In genomic region chr3:41555491-41556381, GRCm38 (mm10) we compare ENCODE assay signal across 8 mouse cellular contexts. TPM values are rescaled to one million over a fixed set of nuclear protein-coding genes. Genes with fewer than 3 reads are reported as not detected.
DNase-seq lines count a peak whose midpoint lies in the region; ATAC-seq and TF ChIP-seq lines count a peak whose summit lies in the region.

Jade1 (plus strand) TSS chr3:41555731.

- H3K27ac ChIP-seq in kidney, adult 2 months (ENCODE audit: insufficient read depth, low read depth, low read length), result no peak within 1 kb of the TSS
- no peak within 1 kb of the TSS for H3K27ac ChIP-seq in hindbrain, embryonic 15.5 days (replicated peaks)
- H3K27ac ChIP-seq in midbrain, embryonic 12.5 days (replicated peaks), result no peak within 1 kb of the TSS

- no peak for TF ChIP-seq POLR2A in kidney, adult 2 months (IDR thresholded peaks at IDR 0.05; ENCODE audit: low read depth, low read length)

- no peak for ATAC-seq in hindbrain, embryonic 15.5 days (ENCODE audit: low FRiP score, low read depth)
- no peak for ATAC-seq in midbrain, embryonic 12.5 days (ENCODE audit: low FRiP score, low read depth)

- 97% methylated on average over 36 of the region's 36 CpGs for WGBS in kidney, adult 2 months
- WGBS in hindbrain, embryonic 15.5 days, result 96% methylated on average over 36 of the region's 36 CpGs
- WGBS in midbrain, embryonic 12.5 days, result 96% methylated on average over 36 of the region's 36 CpGs

- no peak within 1 kb of the TSS for H3K4me3 ChIP-seq in kidney, adult 2 months (ENCODE audit: insufficient read depth, low read depth, low read length)
- no peak within 1 kb of the TSS for H3K4me3 ChIP-seq in hindbrain, embryonic 15.5 days
- no peak within 1 kb of the TSS for H3K4me3 ChIP-seq in midbrain, embryonic 12.5 days

- no peaks in the 10 kb centered on the region for H3K9me3 ChIP-seq in hindbrain, embryonic 15.5 days
- H3K9me3 ChIP-seq in midbrain, embryonic 12.5 days, result peaks cover 2% of the 10 kb centered on the region; the same call in 1 of the 2 replicates

- no peak for TF ChIP-seq CTCF in kidney, adult 2 months (conservative IDR thresholded peaks at IDR 0.05; ENCODE audit: insufficient read depth, insufficient read length, low read depth, low read length)

- H3K4me1 ChIP-seq in kidney, adult 2 months (ENCODE audit: control insufficient read depth, insufficient read depth, low read length), result no peaks in the 10 kb centered on the region
- H3K4me1 ChIP-seq in hindbrain, embryonic 15.5 days (replicated peaks), result no peaks in the 10 kb centered on the region
- no peaks in the 10 kb centered on the region for H3K4me1 ChIP-seq in midbrain, embryonic 12.5 days

- no peak within 1 kb of the TSS for H3K9ac ChIP-seq in hindbrain, embryonic 15.5 days
- H3K9ac ChIP-seq in midbrain, embryonic 12.5 days (replicated peaks), result no peak within 1 kb of the TSS

- H3K36me3 ChIP-seq in kidney, adult 2 months (ENCODE audit: control insufficient read depth, insufficient read depth, low read length), result no peaks in the 10 kb centered on the region
- H3K36me3 ChIP-seq in hindbrain, embryonic 15.5 days, result no peaks in the 10 kb centered on the region
- no peaks in the 10 kb centered on the region for H3K36me3 ChIP-seq in midbrain, embryonic 12.5 days

- H3K27me3 ChIP-seq in kidney, adult 2 months (replicated peaks; ENCODE audit: control insufficient read depth, insufficient read depth, low read length), result no peaks in the 10 kb centered on the region
- H3K27me3 ChIP-seq in hindbrain, embryonic 15.5 days, result no peaks in the 10 kb centered on the region
- H3K27me3 ChIP-seq in midbrain, embryonic 12.5 days, result no peaks in the 10 kb centered on the region

- no peak for DNase-seq in kidney, adult 2 months
- no peak for DNase-seq in kidney, postnatal 4 days
- peak; percentile 94 for DNase-seq in ZHBTc4 (ENCODE audit: low read depth, low spot score)
- no peak for DNase-seq in gastrocnemius, adult 18-20 months (ENCODE audit: low spot score)
- DNase-seq in Muller cell, postnatal 12 days (ENCODE audit: inconsistent ontology term), result no peak
- no peak for DNase-seq in thymus, postnatal 10 days (ENCODE audit: low spot score in 2 of 2)

- no peak within 1 kb of the TSS for H3K4me2 ChIP-seq in hindbrain, embryonic 15.5 days
- H3K4me2 ChIP-seq in midbrain, embryonic 12.5 days (replicated peaks), result no peak within 1 kb of the TSS

RNA-seq across cellular contexts. Expression of gene Jade1, which starts in this region (rescaled TPM):
- 29.9 and 30.2 TPM in 2 replicates for polyA plus RNA-seq in kidney, adult 2 months (2012; rRNA removed)
- 10 to 100 TPM; 17.7 to 19.4 TPM for total RNA-seq in gastrocnemius, adult 18-20 months (2021)
- polyA plus RNA-seq in hindbrain, embryonic 15.5 days (2015; fragmentation: Nextera tagmentation; extraction: Ambion mirVana), result 14.2 and 15.7 TPM in 2 replicates
- polyA plus RNA-seq in midbrain, embryonic 12.5 days (2016; fragmentation: Nextera tagmentation; extraction: Ambion mirVana), result 19.5 and 19.7 TPM in 2 replicates
